Mouse (Mus musculus): ENCODE measurements around the gene Srgap2. TPM values are rescaled to one million over a fixed set of nuclear protein-coding genes. Genes with fewer than 3 reads are reported as not detected.
"Not testable (repeated sequence)": the region's sequence is repeated elsewhere in the genome, so short reads cannot be mapped to it uniquely, and the experiment has no call there.

The Srgap2 gene
- 16.9 and 23.1 TPM in 2 replicates for polyA plus RNA-seq (2016; fragmentation: Nextera tagmentation; extraction: Ambion mirVana)

- Histone ChIP-seq H3K4me2 (replicated peaks) (peak within 1 kb of the TSS; percentile 97), H3K27me3 (no peaks in the 10 kb centered on the region), H3K4me3 (peak within 1 kb of the TSS; percentile 87), H3K27ac (peak within 1 kb of the TSS; percentile 94), H3K9ac (peak within 1 kb of the TSS; percentile 89), H3K9me3 (replicated peaks) (no peaks in the 10 kb centered on the region), H3K4me1 (peaks cover 44% of the 10 kb centered on the region), H3K36me3 (no peaks in the 10 kb centered on the region)
- under 1% methylated on average over 44 of the region's 44 CpGs for WGBS
- peak; percentile 98 for ATAC-seq (ENCODE audit: low FRiP score)
These were observed at the start of gene Srgap2, which contains the start of gene Fam72a for GRCm38 (mm10) chr1:131527281-131528080. Srgap2 (minus strand) TSS chr1:131527352. Fam72a (plus strand) TSS chr1:131527903.

- no peak for ATAC-seq (ENCODE audit: low FRiP score)
- WGBS = 92% methylated on average over 14 of the region's 14 CpGs
- H3K27ac ChIP-seq = no peak overlapping the region
- H3K27me3 ChIP-seq = no peaks in the 10 kb centered on the region
- H3K36me3 ChIP-seq = no peaks in the 10 kb centered on the region
- H3K9me3 ChIP-seq (replicated peaks) = no peaks in the 10 kb centered on the region
- no peak overlapping the region for H3K4me2 ChIP-seq (replicated peaks)
- no peak overlapping the region for H3K4me3 ChIP-seq
- H3K4me1 ChIP-seq = no peaks in the 10 kb centered on the region
- no peak overlapping the region for H3K9ac ChIP-seq
These were observed 46.6 kb upstream of the Srgap2 start for GRCm38 (mm10) chr1:131573721-131574120.

- H3K9ac ChIP-seq = no peak overlapping the region
- H3K4me2 ChIP-seq (replicated peaks) = no peak overlapping the region
- no peaks in the 10 kb centered on the region for H3K36me3 ChIP-seq
- 94% methylated on average over 4 of the region's 4 CpGs for WGBS
- H3K27me3 ChIP-seq = no peaks in the 10 kb centered on the region
- no peaks in the 10 kb centered on the region for H3K4me1 ChIP-seq
- ATAC-seq (ENCODE audit: low FRiP score) = no peak
- H3K27ac ChIP-seq = no peak overlapping the region
- no peaks in the 10 kb centered on the region for H3K9me3 ChIP-seq (replicated peaks)
- H3K4me3 ChIP-seq = no peak overlapping the region
These were observed 43.2 kb upstream of the Srgap2 start for GRCm38 (mm10) chr1:131570391-131570790.

- no peak overlapping the region for H3K27ac ChIP-seq
- no peak overlapping the region for H3K9ac ChIP-seq
- no peaks in the 10 kb centered on the region for H3K4me1 ChIP-seq
- no peak for ATAC-seq (ENCODE audit: low FRiP score)
- no peaks in the 10 kb centered on the region for H3K36me3 ChIP-seq
- H3K27me3 ChIP-seq = no peaks in the 10 kb centered on the region
- no peaks in the 10 kb centered on the region for H3K9me3 ChIP-seq (replicated peaks)
- no peak overlapping the region for H3K4me2 ChIP-seq (replicated peaks)
- WGBS = 92% methylated on average over 6 of the region's 6 CpGs
- H3K4me3 ChIP-seq = no peak overlapping the region
These were observed 42.6 kb upstream of the Srgap2 start for GRCm38 (mm10) chr1:131569721-131570120.

GRCm38 (mm10) chr1:131566056-131566455, 38.9 kb upstream of the Srgap2 start:
- not testable (repeated sequence) for H3K4me1 ChIP-seq; H3K27me3 ChIP-seq; H3K36me3 ChIP-seq; H3K9ac ChIP-seq; H3K4me3 ChIP-seq; H3K27ac ChIP-seq; H3K9me3 ChIP-seq (replicated peaks); H3K4me2 ChIP-seq (replicated peaks); ATAC-seq (ENCODE audit: low FRiP score)
- 32% methylated on average over 11 of the region's 11 CpGs for WGBS

GRCm38 (mm10) chr1:131562081-131562480, 34.9 kb upstream of the Srgap2 start:
- Histone ChIP-seq H3K36me3 (no peaks in the 10 kb centered on the region), H3K4me2 (replicated peaks) (no peak overlapping the region), H3K27ac (no peak overlapping the region), H3K9me3 (replicated peaks) (no peaks in the 10 kb centered on the region), H3K9ac (no peak overlapping the region), H3K27me3 (no peaks in the 10 kb centered on the region), H3K4me3 (no peak overlapping the region), H3K4me1 (no peaks in the 10 kb centered on the region)
- WGBS = 92% methylated on average over 2 of the region's 2 CpGs
- ATAC-seq (ENCODE audit: low FRiP score) = no peak

- no peaks in the 10 kb centered on the region for H3K4me1 ChIP-seq
- H3K9me3 ChIP-seq (replicated peaks) = no peaks in the 10 kb centered on the region
- H3K9ac ChIP-seq = no peak overlapping the region
- H3K36me3 ChIP-seq = no peaks in the 10 kb centered on the region
- no peak for ATAC-seq (ENCODE audit: low FRiP score)
- no peak overlapping the region for H3K27ac ChIP-seq
- no peaks in the 10 kb centered on the region for H3K27me3 ChIP-seq
- no peak overlapping the region for H3K4me2 ChIP-seq (replicated peaks)
- no peak overlapping the region for H3K4me3 ChIP-seq
These were observed 33.3 kb upstream of the Srgap2 start for GRCm38 (mm10) chr1:131560500-131560899.

- 7% methylated on average over 13 of the region's 13 CpGs for WGBS
- H3K27ac ChIP-seq = peak overlapping the region; percentile 66
- ATAC-seq (ENCODE audit: low FRiP score) = peak; percentile 96
These were observed 28.1 kb upstream of the Srgap2 start for GRCm38 (mm10) chr1:131555042-131555812.

GRCm38 (mm10) chr1:131553428-131553827, 26.3 kb upstream of the Srgap2 start:
- H3K4me2 ChIP-seq (replicated peaks) = no peak overlapping the region

More at GRCm38 (mm10) chr1:131555042-131555812, 28.1 kb upstream of the Srgap2 start:
- Histone ChIP-seq H3K36me3 (no peaks in the 10 kb centered on the region), H3K4me3 (no peak overlapping the region), H3K4me2 (replicated peaks) (peak overlapping the region; percentile 49), H3K27me3 (no peaks in the 10 kb centered on the region), H3K9me3 (replicated peaks) (no peaks in the 10 kb centered on the region), H3K9ac (peak overlapping the region; percentile 47), H3K4me1 (peaks cover 3% of the 10 kb centered on the region; the same call in 1 of the 2 replicates)

GRCm38 (mm10) chr1:131551956-131552355, 24.8 kb upstream of the Srgap2 start:
- peaks cover 7% of the 10 kb centered on the region for H3K4me1 ChIP-seq
- ATAC-seq (ENCODE audit: low FRiP score) = no peak

More at GRCm38 (mm10) chr1:131553428-131553827, 26.3 kb upstream of the Srgap2 start:
- Histone ChIP-seq H3K27me3 (no peaks in the 10 kb centered on the region), H3K4me3 (no peak overlapping the region), H3K9me3 (replicated peaks) (no peaks in the 10 kb centered on the region), H3K9ac (no peak overlapping the region), H3K36me3 (no peaks in the 10 kb centered on the region), H3K27ac (no peak overlapping the region), H3K4me1 (peaks cover 7% of the 10 kb centered on the region)
- no peak for ATAC-seq (ENCODE audit: low FRiP score)

GRCm38 (mm10) chr1:131548494-131549365, 21.6 kb upstream of the Srgap2 start:
- Histone ChIP-seq H3K27me3 (no peaks in the 10 kb centered on the region), H3K4me2 (replicated peaks) (no peak overlapping the region), H3K9me3 (replicated peaks) (no peaks in the 10 kb centered on the region), H3K4me3 (no peak overlapping the region), H3K4me1 (peaks cover 4% of the 10 kb centered on the region; the same call in 1 of the 2 replicates), H3K27ac (no peak overlapping the region), H3K36me3 (no peaks in the 10 kb centered on the region), H3K9ac (no peak overlapping the region)
- 37% methylated on average over 8 of the region's 8 CpGs for WGBS
- no peak for ATAC-seq (ENCODE audit: low FRiP score)

More at GRCm38 (mm10) chr1:131551956-131552355, 24.8 kb upstream of the Srgap2 start:
- 82% methylated on average over 2 of the region's 2 CpGs for WGBS
- no peaks in the 10 kb centered on the region for H3K9me3 ChIP-seq (replicated peaks)
- no peak overlapping the region for H3K4me2 ChIP-seq (replicated peaks)
- H3K27me3 ChIP-seq = no peaks in the 10 kb centered on the region
- H3K27ac ChIP-seq = no peak overlapping the region
- H3K9ac ChIP-seq = no peak overlapping the region
- H3K36me3 ChIP-seq = no peaks in the 10 kb centered on the region
- H3K4me3 ChIP-seq = no peak overlapping the region

All from hindbrain, embryonic 12.5 days (tissue).